Mouse (Mus musculus) heart, postnatal 4 days (tissue): ENCODE measurements around the gene Commd3. TPM values are rescaled to one million over a fixed set of nuclear protein-coding genes. Genes with fewer than 3 reads are reported as not detected.

Experiments
- DNase-seq: peaks from one replicate; pipeline ENCODE4 v3.0.0; 2021
- total RNA-seq, 2 experiments: library from RNA; stranded (reverse); gene quantifications; 2 replicates each; pipeline ENCODE4 v1.2.3; 2021

Commd3 gene
- total RNA-seq = 100 to 1,000 TPM; 126 to 140 TPM

GRCm38 (mm10) chr2:18672133-18672765, at the start of gene Commd3:
Gene Commd3 (plus strand): TSS chr2:18672384.
- peak; percentile 98 for DNase-seq

- no peak for DNase-seq
Observed at GRCm38 (mm10) chr2:18623219-18623618, 49.0 kb upstream of the Commd3 start.

- no peak for DNase-seq
Observed at GRCm38 (mm10) chr2:18630547-18630946, 41.6 kb upstream of the Commd3 start.

GRCm38 (mm10) chr2:18635052-18635451, 37.1 kb upstream of the Commd3 start:
- DNase-seq = peak; percentile 71

GRCm38 (mm10) chr2:18648563-18648962, 23.6 kb upstream of the Commd3 start:
- DNase-seq = no peak

- no peak for DNase-seq
Observed at GRCm38 (mm10) chr2:18654821-18655220, 17.4 kb upstream of the Commd3 start.

GRCm38 (mm10) chr2:18664003-18664402, 8.2 kb upstream of the Commd3 start:
- no peak for DNase-seq

- no peak for DNase-seq
Observed at GRCm38 (mm10) chr2:18671041-18671440, 1.1 kb upstream of the Commd3 start.

GRCm38 (mm10) chr2:18672766-18673164, 581 bp downstream of the Commd3 start:
- DNase-seq = no peak

- no peak for DNase-seq
Observed at GRCm38 (mm10) chr2:18673766-18674165, 1.6 kb downstream of the Commd3 start.

GRCm38 (mm10) chr2:18674193-18674902, 2.2 kb downstream of the Commd3 start:
- no peak for DNase-seq

GRCm38 (mm10) chr2:18675681-18676456, 3.7 kb downstream of the Commd3 start:
- no peak for DNase-seq

GRCm38 (mm10) chr2:18676457-18676935, 4.3 kb downstream of the Commd3 start:
- DNase-seq = peak; percentile 84

GRCm38 (mm10) chr2:18676936-18677491, 4.8 kb downstream of the Commd3 start, which contains the start of gene Bmi1:
Gene Bmi1 (plus strand): TSS chr2:18677018.
- DNase-seq = no peak

GRCm38 (mm10) chr2:18677631-18678471, 5.7 kb downstream of the Commd3 start:
- peak; percentile 57 for DNase-seq

- DNase-seq = no peak
Observed at GRCm38 (mm10) chr2:18679701-18680100, 7.5 kb downstream of the Commd3 start.

- DNase-seq = no peak
Observed at GRCm38 (mm10) chr2:18680501-18680900, 8.3 kb downstream of the Commd3 start.

GRCm38 (mm10) chr2:18680961-18681360, 8.8 kb downstream of the Commd3 start:
- peak; percentile 72 for DNase-seq

- no peak for DNase-seq
Observed at GRCm38 (mm10) chr2:18684062-18684461, 11.9 kb downstream of the Commd3 start.

- no peak for DNase-seq
Observed at GRCm38 (mm10) chr2:18686386-18686785, 14.2 kb downstream of the Commd3 start.

- DNase-seq = no peak
Observed at GRCm38 (mm10) chr2:18686826-18687519, 14.8 kb downstream of the Commd3 start.
